Mouse (Mus musculus): ENCODE results near the gene Hibadh. TPM values are rescaled to one million over a fixed set of nuclear protein-coding genes. Genes with fewer than 3 reads are reported as not detected.

Gene Hibadh
- polyA plus RNA-seq, 1 experiment from 2014 or later = 82.7 TPM

GRCm38 (mm10) chr6:52562994-52563393 lies 77.2 kb downstream of the Hibadh start:
- H3K36me3 ChIP-seq (ENCODE audit: control insufficient read depth, insufficient read depth, low read length) = no peaks in the 10 kb centered on the region
- no peak overlapping the region for H3K4me3 ChIP-seq (ENCODE audit: low read length)
- peaks cover 1% of the 10 kb centered on the region for H3K4me1 ChIP-seq (ENCODE audit: control insufficient read depth, insufficient read depth, low read depth, low read length)
- H3K27ac ChIP-seq (ENCODE audit: low read depth, low read length) = no peak overlapping the region
- no peak overlapping the region for H3K4me2 ChIP-seq (ENCODE audit: low read length)
- H3K9ac ChIP-seq (ENCODE audit: low read depth, low read length) = no peak overlapping the region
- H3K9me3 ChIP-seq (ENCODE audit: control insufficient read depth, low read length) = no peaks in the 10 kb centered on the region
- no peaks in the 10 kb centered on the region for H3K27me3 ChIP-seq (replicated peaks; ENCODE audit: control insufficient read depth, insufficient read depth, low read length)
- WGBS = 90% methylated on average over 4 of the region's 4 CpGs
- ATAC-seq = no peak

DNA sequence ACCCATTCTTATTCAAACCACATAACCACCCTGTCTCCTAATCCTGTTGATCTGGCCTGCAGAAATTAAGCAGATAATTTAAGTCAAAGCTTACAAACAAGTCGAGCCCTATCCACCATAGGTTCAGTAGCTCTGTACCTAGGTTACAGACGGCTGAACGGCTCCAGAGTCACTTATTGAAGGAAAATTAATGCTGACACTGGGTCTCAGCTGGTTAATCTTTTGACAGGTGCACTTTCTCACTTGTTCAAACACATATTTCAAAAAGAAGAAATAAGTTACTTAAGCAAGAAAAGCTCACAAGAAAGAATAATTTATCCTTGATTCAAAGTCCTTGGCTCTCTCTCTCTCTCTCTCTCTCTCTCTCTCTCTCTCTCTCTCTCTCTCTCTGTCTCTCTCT lies 81.1 kb downstream of the Hibadh start:
- Histone ChIP-seq H3K4me1 (ENCODE audit: control insufficient read depth, insufficient read depth, low read depth, low read length) (no peaks in the 10 kb centered on the region), H3K9ac (ENCODE audit: low read depth, low read length) (no peak overlapping the region), H3K9me3 (ENCODE audit: control insufficient read depth, low read length) (no peaks in the 10 kb centered on the region), H3K4me2 (ENCODE audit: low read length) (no peak overlapping the region), H3K27me3 (replicated peaks; ENCODE audit: control insufficient read depth, insufficient read depth, low read length) (no peaks in the 10 kb centered on the region), H3K27ac (ENCODE audit: low read depth, low read length) (no peak overlapping the region), H3K36me3 (ENCODE audit: control insufficient read depth, insufficient read depth, low read length) (no peaks in the 10 kb centered on the region; the same call in 1 of the 2 replicates), H3K4me3 (ENCODE audit: low read length) (no peak overlapping the region)
- no peak for ATAC-seq
- 72% methylated on average over 3 of the region's 3 CpGs for WGBS

DNA sequence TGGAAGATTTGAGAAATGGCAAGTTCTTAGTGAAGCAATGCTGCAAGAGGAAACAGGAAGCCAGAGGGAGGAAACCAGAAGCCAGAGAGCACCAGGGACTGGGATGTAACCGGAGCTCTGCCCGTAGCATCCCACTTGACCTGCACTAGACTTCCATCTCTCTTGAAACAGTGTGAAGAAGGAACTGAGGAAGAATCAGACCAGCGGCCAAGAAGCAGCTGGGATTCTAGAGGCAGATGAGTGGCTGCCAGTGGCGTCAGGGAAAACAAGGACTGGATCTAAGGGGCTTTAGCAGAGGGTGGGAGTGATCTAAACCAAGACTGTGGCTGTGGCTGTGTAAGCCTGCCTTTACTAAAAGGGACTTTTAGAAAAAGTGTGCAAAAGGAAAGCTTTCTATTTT lies 95.8 kb downstream of the Hibadh start:
- Histone ChIP-seq H3K4me1 (ENCODE audit: control insufficient read depth, insufficient read depth, low read depth, low read length) (no peaks in the 10 kb centered on the region; the same call in 1 of the 2 replicates), H3K36me3 (ENCODE audit: control insufficient read depth, insufficient read depth, low read length) (0 out of 2 replicates have a peak, but pooled peaks cover 2% of the 10 kb centered on the region), H3K4me2 (ENCODE audit: low read length) (no peak overlapping the region), H3K27ac (ENCODE audit: low read depth, low read length) (no peak overlapping the region), H3K27me3 (replicated peaks; ENCODE audit: control insufficient read depth, insufficient read depth, low read length) (no peaks in the 10 kb centered on the region), H3K4me3 (ENCODE audit: low read length) (no peak overlapping the region), H3K9ac (ENCODE audit: low read depth, low read length) (no peak overlapping the region), H3K9me3 (ENCODE audit: control insufficient read depth, low read length) (no peaks in the 10 kb centered on the region)
- no peak for ATAC-seq
- WGBS = 55% methylated on average over 4 of the region's 4 CpGs

- WGBS = 60% methylated on average over 5 of the region's 5 CpGs
- Histone ChIP-seq H3K27ac (ENCODE audit: low read depth, low read length) (no peak overlapping the region), H3K4me3 (ENCODE audit: low read length) (no peak overlapping the region), H3K9ac (ENCODE audit: low read depth, low read length) (no peak overlapping the region), H3K4me2 (ENCODE audit: low read length) (no peak overlapping the region), H3K36me3 (ENCODE audit: control insufficient read depth, insufficient read depth, low read length) (peaks cover 3% of the 10 kb centered on the region; the same call in 1 of the 2 replicates), H3K9me3 (ENCODE audit: control insufficient read depth, low read length) (no peaks in the 10 kb centered on the region), H3K27me3 (replicated peaks; ENCODE audit: control insufficient read depth, insufficient read depth, low read length) (no peaks in the 10 kb centered on the region), H3K4me1 (ENCODE audit: control insufficient read depth, insufficient read depth, low read depth, low read length) (no peaks in the 10 kb centered on the region; the same call in 1 of the 2 replicates)
- no peak for ATAC-seq
Measured at GRCm38 (mm10) chr6:52542464-52542863, 97.7 kb downstream of the Hibadh start.

GRCm38 (mm10) chr6:52539911-52540310 lies 100.3 kb downstream of the Hibadh start:
- Histone ChIP-seq H3K9ac (ENCODE audit: low read depth, low read length) (no peak overlapping the region), H3K9me3 (ENCODE audit: control insufficient read depth, low read length) (peaks cover 4% of the 10 kb centered on the region; the same call in 1 of the 2 replicates), H3K27ac (ENCODE audit: low read depth, low read length) (no peak overlapping the region), H3K4me2 (ENCODE audit: low read length) (no peak overlapping the region), H3K4me1 (ENCODE audit: control insufficient read depth, insufficient read depth, low read depth, low read length) (no peaks in the 10 kb centered on the region; the same call in 1 of the 2 replicates), H3K36me3 (ENCODE audit: control insufficient read depth, insufficient read depth, low read length) (peaks cover 4% of the 10 kb centered on the region; the same call in 1 of the 2 replicates), H3K27me3 (replicated peaks; ENCODE audit: control insufficient read depth, insufficient read depth, low read length) (no peaks in the 10 kb centered on the region), H3K4me3 (ENCODE audit: low read length) (no peak overlapping the region)
- 28% methylated on average over 2 of the region's 2 CpGs for WGBS
- no peak for ATAC-seq

GRCm38 (mm10) chr6:52535072-52535704 lies 105.0 kb downstream of the Hibadh start:
- no peaks in the 10 kb centered on the region for H3K27me3 ChIP-seq (replicated peaks; ENCODE audit: control insufficient read depth, insufficient read depth, low read length)
- no peak overlapping the region for H3K9ac ChIP-seq (ENCODE audit: low read depth, low read length)
- H3K4me1 ChIP-seq (ENCODE audit: control insufficient read depth, insufficient read depth, low read depth, low read length) = no peaks in the 10 kb centered on the region; the same call in 1 of the 2 replicates
- peaks cover 4% of the 10 kb centered on the region; the same call in 1 of the 2 replicates for H3K36me3 ChIP-seq (ENCODE audit: control insufficient read depth, insufficient read depth, low read length)
- ATAC-seq = no peak
- H3K4me2 ChIP-seq (ENCODE audit: low read length) = no peak overlapping the region
- peaks cover 4% of the 10 kb centered on the region; the same call in 1 of the 2 replicates for H3K9me3 ChIP-seq (ENCODE audit: control insufficient read depth, low read length)
- 82% methylated on average over 11 of the region's 11 CpGs for WGBS
- no peak overlapping the region for H3K27ac ChIP-seq (ENCODE audit: low read depth, low read length)
- H3K4me3 ChIP-seq (ENCODE audit: low read length) = no peak overlapping the region

GRCm38 (mm10) chr6:52532144-52532492 lies 108.1 kb downstream of the Hibadh start:
- Histone ChIP-seq H3K4me1 (ENCODE audit: control insufficient read depth, insufficient read depth, low read depth, low read length) (no peaks in the 10 kb centered on the region), H3K9ac (ENCODE audit: low read depth, low read length) (no peak overlapping the region), H3K27me3 (replicated peaks; ENCODE audit: control insufficient read depth, insufficient read depth, low read length) (no peaks in the 10 kb centered on the region), H3K4me3 (ENCODE audit: low read length) (no peak overlapping the region), H3K36me3 (ENCODE audit: control insufficient read depth, insufficient read depth, low read length) (no peaks in the 10 kb centered on the region), H3K9me3 (ENCODE audit: control insufficient read depth, low read length) (peaks cover 3% of the 10 kb centered on the region; the same call in 1 of the 2 replicates), H3K4me2 (ENCODE audit: low read length) (no peak overlapping the region), H3K27ac (ENCODE audit: low read depth, low read length) (no peak overlapping the region)
- ATAC-seq = no peak
- 77% methylated on average over 8 of the region's 8 CpGs for WGBS

- no peaks in the 10 kb centered on the region for H3K27me3 ChIP-seq (replicated peaks; ENCODE audit: control insufficient read depth, insufficient read depth, low read length)
- no peak overlapping the region for H3K9ac ChIP-seq (ENCODE audit: low read depth, low read length)
- ATAC-seq = no peak
- no peak overlapping the region for H3K4me3 ChIP-seq (ENCODE audit: low read length)
- H3K9me3 ChIP-seq (ENCODE audit: control insufficient read depth, low read length) = no peaks in the 10 kb centered on the region
- WGBS = 86% methylated on average over 19 of the region's 19 CpGs
- no peak overlapping the region for H3K27ac ChIP-seq (ENCODE audit: low read depth, low read length)
- no peak overlapping the region for H3K4me2 ChIP-seq (ENCODE audit: low read length)
- no peaks in the 10 kb centered on the region for H3K4me1 ChIP-seq (ENCODE audit: control insufficient read depth, insufficient read depth, low read depth, low read length)
- H3K36me3 ChIP-seq (ENCODE audit: control insufficient read depth, insufficient read depth, low read length) = no peaks in the 10 kb centered on the region
Measured at GRCm38 (mm10) chr6:52531366-52532143, 108.6 kb downstream of the Hibadh start.

DNA sequence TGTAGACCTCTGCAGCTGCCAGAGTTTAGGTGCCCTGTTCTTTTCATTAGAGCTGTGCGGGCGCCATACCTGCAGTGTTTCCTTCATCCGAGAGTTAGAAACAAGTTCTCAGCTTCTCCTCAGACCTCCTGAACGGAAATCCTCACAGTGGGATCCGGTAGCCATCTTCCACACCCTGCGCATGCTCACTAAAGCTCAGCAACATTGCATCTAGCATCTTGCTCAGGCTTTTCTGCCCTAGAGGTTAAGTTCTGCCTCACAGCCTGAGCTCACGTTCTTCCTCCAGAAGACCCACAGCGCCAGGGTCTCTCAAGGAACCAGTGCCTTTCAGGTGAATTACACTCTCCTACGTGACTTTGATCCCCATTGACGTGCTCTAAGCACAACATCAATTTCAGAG lies 109.3 kb downstream of the Hibadh start:
- no peaks in the 10 kb centered on the region for H3K4me1 ChIP-seq (ENCODE audit: control insufficient read depth, insufficient read depth, low read depth, low read length)
- H3K27me3 ChIP-seq (replicated peaks; ENCODE audit: control insufficient read depth, insufficient read depth, low read length) = no peaks in the 10 kb centered on the region
- no peak overlapping the region for H3K4me3 ChIP-seq (ENCODE audit: low read length)
- no peak overlapping the region for H3K27ac ChIP-seq (ENCODE audit: low read depth, low read length)
- no peak overlapping the region for H3K4me2 ChIP-seq (ENCODE audit: low read length)
- no peak overlapping the region for H3K9ac ChIP-seq (ENCODE audit: low read depth, low read length)
- no peaks in the 10 kb centered on the region for H3K36me3 ChIP-seq (ENCODE audit: control insufficient read depth, insufficient read depth, low read length)
- ATAC-seq = no peak
- no peaks in the 10 kb centered on the region for H3K9me3 ChIP-seq (ENCODE audit: control insufficient read depth, low read length)
- WGBS = 89% methylated on average over 10 of the region's 10 CpGs

All from hindbrain, embryonic 16.5 days (tissue).